Mouse (Mus musculus) cerebellum, adult 11-12 months (tissue): ENCODE measurements around the gene Tmprss9.
"Not testable (repeated sequence)": the region's sequence is repeated elsewhere in the genome, so short reads cannot be mapped to it uniquely, and the experiment has no call there.

Experiments used
- DNase-seq: peaks from one replicate; pipeline ENCODE4 v3.0.0; 2022

The Tmprss9 gene

GRCm38 (mm10) chr10:80871581-80871980 is at the start of gene Tmprss9:
Tmprss9 (plus strand) TSS chr10:80871848.
- no peak for DNase-seq

DNA sequence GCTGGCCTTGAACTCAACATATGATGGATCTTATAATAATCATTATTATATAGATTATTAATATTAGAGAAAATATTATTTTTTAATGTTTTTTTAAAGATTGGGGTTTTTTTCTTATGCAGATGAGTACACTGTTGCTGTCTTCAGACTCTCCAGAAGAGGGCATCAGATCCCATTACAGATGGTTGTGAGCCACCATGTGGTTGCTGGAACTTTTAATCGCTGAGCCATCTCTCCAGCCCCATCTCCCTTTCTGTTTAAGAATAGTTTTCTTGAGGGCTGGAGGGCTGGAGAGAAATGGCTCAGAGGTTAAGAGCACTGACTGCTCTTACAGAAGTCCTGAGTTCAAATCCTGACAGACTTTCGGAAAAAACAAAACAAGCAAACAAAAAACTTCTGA is 49.7 kb upstream of the Tmprss9 start:
- peak; percentile 32 for DNase-seq

- no peak for DNase-seq
Measured at GRCm38 (mm10) chr10:80822528-80822927, 49.1 kb upstream of the Tmprss9 start.

- DNase-seq = no peak
Measured at GRCm38 (mm10) chr10:80823316-80823715, 48.3 kb upstream of the Tmprss9 start.

- DNase-seq = no peak
Measured at GRCm38 (mm10) chr10:80823847-80824643, 47.6 kb upstream of the Tmprss9 start.

DNA sequence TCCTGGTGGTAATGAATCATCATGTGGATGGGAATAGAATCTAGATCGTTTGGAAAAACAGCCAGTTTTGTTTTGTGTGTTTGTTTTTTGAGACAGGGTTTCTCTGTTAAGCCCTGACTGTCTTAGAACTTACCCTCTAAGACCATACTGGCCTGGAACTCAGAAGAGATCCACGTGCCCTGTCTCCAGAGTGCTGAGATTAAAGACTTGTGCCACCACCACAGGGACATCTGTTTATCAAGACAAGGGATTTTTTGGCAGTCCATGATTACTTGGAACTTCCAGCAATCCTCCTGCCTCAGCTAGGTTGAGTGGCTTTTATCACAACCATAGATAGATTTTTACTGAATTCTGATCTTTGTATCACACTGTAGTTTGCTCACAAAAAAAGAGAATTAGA is 46.8 kb upstream of the Tmprss9 start:
- DNase-seq = no peak

- DNase-seq = peak; percentile 100
Measured at GRCm38 (mm10) chr10:80826151-80827062, 45.2 kb upstream of the Tmprss9 start, which contains the start of gene Oaz1. Oaz1 (plus strand) TSS chr10:80826656.

- no peak for DNase-seq
Measured at GRCm38 (mm10) chr10:80827063-80827869, 44.4 kb upstream of the Tmprss9 start.

DNA sequence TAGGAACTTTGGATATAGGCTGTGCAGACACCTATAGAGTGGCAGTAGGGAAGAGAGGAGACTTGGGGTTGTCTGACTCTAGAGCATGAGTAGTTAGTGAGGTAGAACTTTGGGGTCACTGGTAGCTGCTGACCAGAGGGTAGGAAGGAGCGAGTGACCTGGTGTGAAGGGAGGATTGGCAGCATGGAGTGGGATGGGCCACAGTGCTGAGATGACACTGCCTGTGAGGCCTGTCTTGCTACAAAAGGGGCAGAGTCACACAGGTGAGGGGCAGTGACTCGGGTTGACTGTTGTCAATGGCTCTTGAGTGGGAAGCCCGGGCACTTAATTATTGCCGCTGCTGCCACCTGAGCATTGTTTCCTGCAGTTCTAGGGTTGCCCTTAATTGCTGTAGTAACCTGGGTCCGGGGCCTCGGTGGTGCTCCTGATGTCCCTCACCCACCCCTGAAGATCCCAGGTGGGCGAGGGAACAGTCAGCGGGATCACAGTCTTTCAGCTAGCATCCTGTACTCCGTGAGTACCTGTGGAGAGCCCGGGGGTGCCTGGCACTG is 43.7 kb upstream of the Tmprss9 start:
- no peak for DNase-seq

- not testable (repeated sequence) for DNase-seq
Measured at GRCm38 (mm10) chr10:80828587-80828986, 43.1 kb upstream of the Tmprss9 start.

DNA sequence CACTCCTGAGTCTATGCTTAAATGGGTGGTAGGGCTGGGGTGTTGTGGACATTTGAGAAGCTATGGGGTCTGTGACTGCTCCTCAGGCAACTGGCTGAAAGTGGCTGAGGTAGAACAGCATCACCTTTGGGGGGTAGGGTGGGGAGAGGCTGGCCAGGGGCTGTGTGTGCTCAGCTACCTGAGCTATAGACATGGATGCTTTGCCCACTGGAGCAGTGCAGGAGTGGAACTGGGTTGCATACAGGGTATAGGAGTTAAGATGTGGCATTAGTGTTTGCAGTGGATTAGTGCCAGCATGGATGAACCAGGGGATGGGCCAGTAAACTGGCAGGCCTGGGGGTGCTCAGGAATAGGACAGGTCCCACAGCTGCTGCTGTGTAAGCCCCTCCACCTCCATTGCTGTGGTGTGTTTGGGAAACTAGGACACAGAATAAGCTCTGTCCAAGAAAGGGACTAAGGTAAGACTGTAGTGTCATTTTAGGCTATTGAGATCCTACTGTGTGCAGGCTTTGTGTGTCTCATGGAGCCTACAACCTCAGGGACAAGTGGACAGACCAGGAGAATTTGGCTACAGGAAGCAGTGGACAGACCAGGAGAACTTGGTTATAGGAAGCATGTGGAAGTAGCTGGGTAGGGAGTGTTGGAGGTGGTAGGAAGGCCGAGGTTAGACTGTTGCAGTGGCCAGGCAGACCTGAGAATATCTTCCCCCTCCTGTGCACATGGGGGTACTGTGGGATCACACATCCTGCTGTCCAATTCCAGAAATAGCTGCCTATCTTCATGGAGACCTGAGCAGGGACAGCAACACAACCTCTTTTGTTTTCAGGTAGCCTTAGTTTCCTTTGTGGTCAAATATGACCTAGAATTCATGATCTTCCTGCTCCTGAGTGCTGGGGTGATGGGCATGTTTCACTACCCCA is 42.0 kb upstream of the Tmprss9 start:
- DNase-seq = no peak

DNA sequence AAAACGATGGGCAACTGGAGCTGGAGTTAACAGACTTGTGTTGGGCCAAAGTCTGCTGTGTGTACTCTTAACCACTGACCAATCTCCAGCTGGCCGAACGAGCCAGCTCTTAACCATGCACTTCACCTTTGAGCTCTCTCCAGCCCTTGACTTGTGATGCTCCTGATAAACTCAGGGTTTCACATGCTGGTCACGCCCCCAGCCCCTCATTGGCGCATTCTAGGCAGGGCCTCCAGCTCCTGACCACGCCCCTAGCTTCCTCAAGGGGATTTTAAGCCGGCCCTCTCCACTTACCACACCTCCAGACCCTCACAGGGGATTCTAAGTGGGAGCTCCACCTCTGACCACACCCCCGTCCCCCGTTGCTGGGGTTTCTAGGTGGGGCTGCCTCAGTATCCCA is 40.5 kb upstream of the Tmprss9 start:
- no peak for DNase-seq

- DNase-seq = no peak
Measured at GRCm38 (mm10) chr10:80832818-80833217, 38.8 kb upstream of the Tmprss9 start.

DNA sequence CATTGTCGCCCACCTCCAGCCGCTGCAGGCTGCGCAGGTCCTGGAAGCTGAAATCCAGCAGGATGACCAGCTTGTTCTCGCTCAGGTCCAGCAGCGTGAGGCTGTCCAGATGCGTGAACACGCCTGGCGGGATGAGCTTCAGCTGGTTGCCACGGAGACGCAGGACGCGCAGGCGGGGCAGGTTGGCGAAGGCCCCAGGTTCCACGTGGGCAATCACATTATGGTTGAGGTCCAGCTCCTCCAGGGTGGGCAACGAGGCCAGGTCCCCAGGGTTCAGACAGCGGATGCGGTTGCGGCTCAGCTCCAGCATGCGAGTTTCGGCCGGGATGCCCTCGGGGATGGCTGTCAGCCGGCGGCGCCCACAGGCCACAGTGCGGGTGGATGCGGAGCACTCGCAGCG is 36.0 kb upstream of the Tmprss9 start:
- no peak for DNase-seq

DNA sequence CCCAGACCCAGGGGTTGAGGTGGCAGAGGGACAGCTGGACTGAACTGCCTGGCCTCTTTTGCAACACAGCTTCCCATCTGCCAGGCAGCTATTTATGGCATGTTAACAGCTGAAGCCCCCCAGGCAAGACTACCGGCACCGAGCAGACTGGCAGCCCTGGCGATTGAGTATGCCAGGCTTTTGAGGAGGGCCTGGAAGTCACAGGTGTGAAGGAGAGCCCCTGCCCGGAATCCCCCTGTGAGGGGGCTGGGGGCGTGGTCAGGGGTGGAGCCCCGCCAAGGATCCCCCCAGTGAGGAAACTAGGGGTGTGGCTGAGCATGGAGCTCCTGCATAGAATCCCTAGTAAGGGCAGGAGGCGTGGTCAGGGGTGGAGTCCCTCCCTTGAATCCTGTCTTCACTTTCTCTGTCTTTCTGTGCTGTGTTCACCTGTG is 34.7 kb upstream of the Tmprss9 start:
- DNase-seq = peak; percentile 80

DNA sequence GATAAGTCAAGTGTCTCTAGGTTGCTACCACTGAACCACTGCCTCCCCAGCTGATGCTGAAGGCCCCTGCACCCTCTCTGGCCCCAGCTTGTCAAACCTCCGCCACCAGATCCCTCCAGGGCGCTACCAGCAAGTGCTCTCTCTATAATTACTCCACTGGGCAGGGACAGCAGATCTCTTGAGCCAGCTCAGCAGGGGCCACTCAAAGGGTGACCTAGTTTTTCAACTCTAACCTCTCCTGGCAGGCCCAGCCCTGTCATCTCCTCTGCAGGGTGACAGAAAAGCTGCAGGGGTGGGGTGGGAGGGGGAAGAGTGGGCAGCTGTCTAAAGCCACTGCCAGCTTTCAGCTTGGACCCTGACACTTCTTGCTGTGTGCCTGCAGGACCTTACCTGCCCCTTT is 33.8 kb upstream of the Tmprss9 start:
- DNase-seq = peak; percentile 84

DNA sequence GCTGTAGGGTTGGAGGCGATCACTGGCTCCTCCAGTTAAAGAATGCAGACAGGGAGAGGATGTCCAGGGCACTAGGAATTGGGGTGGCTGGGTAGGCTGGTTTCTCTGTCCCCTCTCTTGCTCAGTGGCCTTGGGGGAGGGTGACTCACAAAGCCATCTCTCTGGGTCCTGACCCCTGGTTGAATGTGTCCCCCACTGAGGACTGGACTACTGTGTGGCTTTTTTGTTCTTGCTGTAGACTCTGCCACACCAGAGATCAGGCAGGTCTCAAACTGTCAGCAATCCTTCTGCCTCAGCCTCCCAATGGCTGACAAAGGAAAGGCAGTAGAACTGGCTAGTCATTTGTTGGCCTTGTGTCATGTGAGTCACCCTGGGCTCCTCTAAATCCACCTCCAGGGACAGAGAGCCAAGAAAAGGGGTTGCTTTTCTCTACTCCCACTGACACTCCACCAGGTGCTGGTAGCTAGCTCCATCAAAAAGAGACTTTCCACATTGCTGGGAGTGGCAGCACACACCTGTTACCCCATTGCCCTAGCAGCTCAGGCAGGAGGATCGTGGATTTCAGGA is 33.2 kb upstream of the Tmprss9 start:
- no peak for DNase-seq

DNA sequence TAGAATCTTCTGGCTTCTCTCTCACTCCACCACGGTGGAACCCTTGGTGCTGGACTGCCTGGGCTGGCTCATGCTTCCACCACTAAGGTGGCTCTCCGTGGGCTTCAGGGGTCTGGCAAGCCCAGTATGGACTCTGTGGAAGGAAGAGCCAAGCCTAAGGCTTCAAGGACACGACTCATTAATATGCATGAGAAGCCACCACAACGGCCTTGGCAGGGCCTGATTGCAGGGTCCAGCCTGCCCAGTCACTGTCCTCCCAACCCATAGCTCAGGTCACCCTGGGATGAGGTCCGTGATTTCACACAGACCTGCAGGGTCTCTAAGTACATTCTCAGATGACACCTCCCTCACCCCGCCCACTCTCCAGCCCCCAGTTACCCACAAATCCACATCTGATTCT is 31.8 kb upstream of the Tmprss9 start:
- DNase-seq = no peak

DNA sequence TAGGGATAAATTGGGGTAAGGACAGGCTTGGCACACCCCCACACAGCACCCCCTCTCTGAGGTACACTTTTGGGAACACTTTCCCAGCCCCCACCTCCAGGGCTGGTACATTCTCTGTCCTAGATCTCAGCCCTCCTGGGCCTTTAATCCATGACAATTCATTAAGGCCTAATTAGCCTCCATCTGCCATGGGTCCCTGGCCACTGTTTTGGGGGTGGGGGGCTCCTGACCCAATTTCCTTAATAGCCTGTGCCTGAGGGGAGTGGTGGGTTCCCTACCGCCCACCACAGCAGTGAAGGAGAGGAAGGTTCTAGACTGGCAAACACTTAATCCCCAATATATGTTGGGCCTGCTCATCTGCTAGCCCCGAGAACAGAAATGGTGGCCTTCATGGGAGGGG is 30.0 kb upstream of the Tmprss9 start:
- peak; percentile 52 for DNase-seq

DNA sequence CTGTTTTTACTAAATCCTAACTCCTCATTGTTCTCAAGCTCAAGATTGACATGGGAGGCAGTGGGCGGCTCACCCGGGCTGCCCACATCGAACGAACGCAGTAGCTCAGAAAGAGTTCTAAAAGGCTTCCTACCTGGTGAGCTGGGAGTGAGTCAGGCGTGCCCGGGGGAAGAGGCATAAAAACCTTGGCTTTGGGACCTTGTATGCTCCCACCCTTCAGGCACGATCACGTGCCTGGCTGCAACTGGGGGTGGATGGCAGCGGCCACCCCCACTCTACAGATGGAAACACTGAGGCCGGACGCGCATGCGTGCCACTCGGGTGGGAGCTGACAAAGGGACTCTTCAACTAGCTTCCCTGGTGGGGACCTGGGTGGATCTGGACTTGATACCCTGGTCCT is 29.3 kb upstream of the Tmprss9 start:
- peak; percentile 55 for DNase-seq
